Mouse (Mus musculus): ENCODE measurements around the gene Fpr2.
A peak's percentile ranks its signal among the peaks of the same experiment; 100 is the strongest.
"Not testable (repeated sequence)": the region's sequence is repeated elsewhere in the genome, so short reads cannot be mapped to it uniquely, and the experiment has no call there.

Fpr2 gene

GRCm38 (mm10) chr17:17887774-17888248 is at the start of gene Fpr2, which contains the start of gene Fpr3:
Gene Fpr2, plus strand, starts transcription at chr17:17887824.
Gene Fpr3, plus strand, starts transcription at chr17:17887852.
- DNase-seq, result no peak

GRCm38 (mm10) chr17:17837919-17838701 is 49.5 kb upstream of the Fpr2 start:
- DNase-seq, result peak; percentile 93

- DNase-seq, result no peak
Observed at GRCm38 (mm10) chr17:17839276-17839675, 48.3 kb upstream of the Fpr2 start.

GRCm38 (mm10) chr17:17840796-17841195 is 46.8 kb upstream of the Fpr2 start:
- no peak for DNase-seq

- DNase-seq, result no peak
Observed at GRCm38 (mm10) chr17:17843534-17844261, 43.9 kb upstream of the Fpr2 start.

GRCm38 (mm10) chr17:17844606-17845005 is 43.0 kb upstream of the Fpr2 start:
- not testable (repeated sequence) for DNase-seq

GRCm38 (mm10) chr17:17845187-17846027 is 42.2 kb upstream of the Fpr2 start:
- DNase-seq, result peak; percentile 22

GRCm38 (mm10) chr17:17848988-17849387 is 38.6 kb upstream of the Fpr2 start:
- DNase-seq, result no peak

- peak; percentile 33 for DNase-seq
Observed at GRCm38 (mm10) chr17:17849906-17850712, 37.5 kb upstream of the Fpr2 start.

GRCm38 (mm10) chr17:17855064-17855838 is 32.4 kb upstream of the Fpr2 start, which contains the start of gene Has1:
Gene Has1, minus strand, starts transcription at chr17:17855205.
- no peak for DNase-seq

GRCm38 (mm10) chr17:17856612-17857011 is 31.0 kb upstream of the Fpr2 start:
- DNase-seq, result no peak

GRCm38 (mm10) chr17:17857446-17857845 is 30.2 kb upstream of the Fpr2 start:
- no peak for DNase-seq

- DNase-seq, result no peak
Observed at GRCm38 (mm10) chr17:17860110-17860509, 27.5 kb upstream of the Fpr2 start.

- DNase-seq, result no peak
Observed at GRCm38 (mm10) chr17:17862360-17862759, 25.3 kb upstream of the Fpr2 start.

GRCm38 (mm10) chr17:17865168-17865567 is 22.5 kb upstream of the Fpr2 start:
- DNase-seq, result no peak

- no peak for DNase-seq
Observed at GRCm38 (mm10) chr17:17866801-17867469, 20.7 kb upstream of the Fpr2 start.

GRCm38 (mm10) chr17:17870892-17871550 is 16.6 kb upstream of the Fpr2 start:
- DNase-seq, result no peak

- DNase-seq, result no peak
Observed at GRCm38 (mm10) chr17:17871697-17872096, 15.9 kb upstream of the Fpr2 start.

- DNase-seq, result no peak
Observed at GRCm38 (mm10) chr17:17879347-17879746, 8.3 kb upstream of the Fpr2 start.

- no peak for DNase-seq
Observed at GRCm38 (mm10) chr17:17882672-17883071, 5.0 kb upstream of the Fpr2 start.

Measured in right cerebral cortex, postnatal 14 days (tissue).